Mouse (Mus musculus): Measurements from ENCODE around the gene Cnr1.

DNA sequence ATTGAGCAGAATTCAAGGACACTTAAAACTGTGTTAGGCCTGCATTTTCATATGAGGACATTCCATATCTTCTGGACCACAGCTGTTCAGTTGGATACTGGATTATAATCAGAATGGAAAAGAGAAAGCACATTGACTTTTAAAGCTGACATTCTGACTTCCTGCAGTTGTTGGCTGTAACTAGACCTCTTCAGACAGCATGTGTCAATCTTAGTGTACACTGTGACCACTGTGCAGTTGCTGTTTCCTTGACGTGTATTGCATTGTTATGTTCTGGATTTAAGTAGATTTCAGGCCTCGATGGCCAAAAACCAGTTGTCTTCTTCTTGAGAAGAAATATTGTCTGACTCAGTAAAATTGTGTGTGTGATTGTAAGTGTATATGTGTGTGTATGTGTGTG is 21.3 kb downstream of the Cnr1 start:
- TF ChIP-seq EP300 (IDR thresholded peaks at IDR 0.05; ENCODE audit: low read depth) (no peak), CTCF (IDR thresholded peaks at IDR 0.05; ENCODE audit: low read depth) (no peak)
